Mouse (Mus musculus): ENCODE data around the gene Olfr547.

Olfr547 gene

DNA sequence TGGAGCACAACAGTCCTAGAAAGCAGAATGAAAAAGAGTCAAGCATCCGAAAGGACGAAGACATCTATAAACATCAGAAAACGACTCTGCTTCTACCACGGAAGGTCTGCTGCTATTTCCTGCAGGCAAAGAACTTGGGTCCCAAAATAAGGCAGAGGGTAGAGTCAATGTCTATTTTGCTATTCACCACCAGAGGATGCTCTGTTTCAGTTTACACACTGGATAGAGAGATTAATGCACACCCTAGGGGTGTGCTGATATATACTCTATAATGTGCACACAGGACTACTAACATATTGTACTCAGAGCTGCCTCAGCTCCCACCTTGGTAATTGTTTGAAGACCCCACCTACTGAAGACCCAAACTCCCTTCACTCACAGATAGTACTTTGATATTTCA, 31.7 kb downstream of the Olfr547 start:
- DNase-seq (ENCODE audit: low spot score) = no peak

DNA sequence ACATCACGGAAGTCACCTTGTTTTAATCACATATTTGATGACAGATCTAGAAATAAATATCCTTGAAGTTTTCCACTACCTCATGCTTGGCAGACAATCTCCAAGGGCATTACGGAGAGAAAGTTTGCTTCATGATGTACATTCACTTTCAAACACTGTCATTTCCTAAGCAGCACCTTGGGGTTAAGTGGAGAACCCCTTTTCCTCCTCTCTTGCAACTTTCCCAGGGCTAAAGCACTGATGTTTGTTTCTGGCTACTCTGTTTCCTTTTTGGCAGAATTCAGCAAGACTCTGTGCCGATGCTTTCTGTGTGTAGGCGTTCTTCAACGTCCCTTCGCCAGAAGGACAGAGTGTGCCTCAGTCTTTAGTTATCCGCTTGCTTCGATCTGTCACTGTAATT, 36.6 kb downstream of the Olfr547 start, which contains the start of gene Olfr550:
Gene Olfr550, plus strand, starts transcription at position 301 of the 400 bp plus-strand sequence.
- DNase-seq (ENCODE audit: low spot score) = no peak

DNA sequence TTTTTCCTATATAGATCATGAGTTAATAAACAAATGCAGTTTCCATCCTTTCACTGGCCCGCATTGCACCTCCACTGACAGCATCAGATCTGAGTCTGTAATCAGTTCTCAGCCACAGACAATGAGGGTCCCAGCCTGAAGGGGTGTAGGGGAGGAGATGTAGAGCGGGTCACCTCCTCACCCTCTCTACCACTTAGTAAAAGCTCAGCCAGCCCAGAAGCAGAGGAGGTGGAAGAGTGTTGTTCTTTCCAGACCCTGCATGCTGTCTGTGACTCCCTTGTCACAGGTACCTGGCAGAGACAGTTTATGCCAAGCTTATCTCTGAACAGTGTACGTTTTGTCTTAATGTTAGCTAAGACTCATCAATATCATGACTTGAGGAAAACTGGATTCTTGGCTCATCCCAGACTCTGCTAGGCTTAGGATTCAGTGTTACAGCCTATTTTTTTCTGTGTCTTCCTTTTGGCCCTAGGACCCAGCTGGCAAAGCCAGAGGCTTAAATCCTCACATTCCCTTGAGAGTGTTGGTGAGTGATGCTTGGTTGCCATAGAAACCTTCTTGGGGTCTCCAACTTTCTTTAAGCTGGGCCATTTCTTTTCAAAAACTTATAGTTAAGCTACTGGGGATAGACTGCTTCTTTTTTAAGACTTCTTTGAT, 38.8 kb downstream of the Olfr547 start:
- DNase-seq (ENCODE audit: low spot score) = peak; percentile 56

DNA sequence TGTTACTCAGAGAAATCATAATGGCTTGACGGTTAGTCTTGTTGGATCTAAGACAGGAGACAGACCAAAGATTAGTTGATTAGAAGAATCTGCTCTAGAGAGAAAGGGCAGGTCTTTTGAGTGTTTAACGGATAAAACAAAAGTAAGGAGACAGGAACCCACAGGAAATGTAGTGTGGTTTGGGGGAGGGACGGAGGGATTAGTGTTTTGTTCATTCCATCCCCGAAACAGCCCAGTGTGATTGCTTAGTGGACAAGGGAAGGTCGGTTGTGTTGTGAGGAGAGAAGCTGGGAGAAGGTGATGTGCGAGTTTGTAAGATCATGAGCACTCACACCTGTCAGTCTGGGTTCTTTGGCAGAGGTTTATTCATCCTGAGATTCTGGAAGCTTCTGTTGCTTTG, 41.4 kb downstream of the Olfr547 start:
- no peak for DNase-seq (ENCODE audit: low spot score)

All from embryo, embryonic 10.5 days (tissue).